Mouse (Mus musculus) layer of hippocampus, postnatal 14 days (tissue): ENCODE data around the gene Catspere2. TPM values are rescaled to one million over a fixed set of nuclear protein-coding genes. Genes with fewer than 3 reads are reported as not detected.
A peak's percentile ranks its signal among the peaks of the same experiment; 100 is the strongest.
"Not testable (repeated sequence)": the region's sequence is repeated elsewhere in the genome, so short reads cannot be mapped to it uniquely, and the experiment has no call there.

Source experiments
- DNase-seq, 2 experiments: peaks; one replicate each; pipeline ENCODE4 v3.0.0; 2021 to 2022; ENCODE audit warnings: low spot score in 2 of 2, mixed read lengths in 1 of 2
- long read RNA-seq, 2 experiments: library from polyadenylated mRNA; stranded (forward); transcript quantifications; one replicate each; pipeline ENCODE4 v2.0.0; 2021
- total RNA-seq, 2 experiments: library from RNA; stranded (reverse); gene quantifications; 2 replicates each; pipeline ENCODE4 v1.2.3; 2021

The Catspere2 gene
- total RNA-seq, result 1 to 10 TPM; 2.2 to 3.0 TPM
- long read RNA-seq, experiment 1, partial matches to known transcripts, result 0 of 3 reads
- long read RNA-seq, experiment 1, other reads (novel, unspliced or antisense), result 3 of 3 reads
- long read RNA-seq, experiment 2, partial matches to known transcripts, result 0 of 5 reads
- long read RNA-seq, experiment 2, other reads (novel, unspliced or antisense), result 5 of 5 reads

GRCm38 (mm10) chr1:177983024-177983450 lies at the start of gene Catspere2:
Gene Catspere2, plus strand, starts transcription at chr1:177983423.
- DNase-seq, result peak; percentile 97 to 98

- DNase-seq, result not testable (repeated sequence)
These were observed 42.7 kb upstream of the Catspere2 start for GRCm38 (mm10) chr1:177940422-177940977.

GRCm38 (mm10) chr1:177981276-177981675 lies 1.9 kb upstream of the Catspere2 start:
- no peak for DNase-seq

DNA sequence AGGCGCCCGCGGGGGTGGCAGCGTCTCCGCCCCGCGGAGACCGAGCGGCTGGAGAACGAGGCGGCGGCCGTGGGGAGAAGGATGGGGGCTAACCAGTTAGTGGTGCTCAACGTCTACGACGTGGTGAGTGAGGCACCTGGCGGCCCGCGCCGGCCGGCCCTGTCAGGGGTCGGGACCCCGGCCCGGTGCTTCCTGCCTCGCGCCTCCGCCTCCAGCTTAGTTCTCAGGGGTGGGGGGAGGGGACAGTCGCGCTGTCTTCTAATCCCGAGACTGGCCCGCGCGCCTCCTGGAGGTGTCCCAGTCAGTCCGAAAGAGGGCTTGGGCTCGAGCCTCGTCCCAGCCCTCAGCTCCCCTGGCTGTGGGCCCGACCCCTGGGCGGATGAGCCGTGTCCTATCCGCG lies 359 bp downstream of the Catspere2 start:
- DNase-seq, result not testable (repeated sequence)

- no peak for DNase-seq
These were observed 983 bp downstream of the Catspere2 start for GRCm38 (mm10) chr1:177984206-177984605.

DNA sequence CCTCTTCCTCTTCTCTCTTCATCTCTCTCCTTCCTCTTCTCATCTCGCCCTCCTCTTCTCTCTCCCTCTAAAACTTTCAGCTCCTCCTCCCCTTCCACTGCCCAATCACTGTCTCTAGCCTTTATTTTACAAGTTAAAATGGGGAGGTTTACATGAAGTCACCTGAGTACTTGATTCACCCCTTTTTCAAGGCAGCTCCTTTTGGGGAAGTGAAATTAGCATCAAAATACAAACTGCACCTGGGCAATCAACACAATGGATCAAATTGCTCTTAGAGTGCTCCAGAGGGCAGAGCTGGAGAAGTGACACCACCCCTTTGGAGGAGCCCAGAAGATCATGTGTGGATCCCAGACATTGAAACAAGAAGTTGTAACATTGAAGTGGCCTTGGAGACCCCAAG lies 4.3 kb downstream of the Catspere2 start:
- DNase-seq, result not testable (repeated sequence)

- not testable (repeated sequence) for DNase-seq
These were observed 89.6 kb downstream of the Catspere2 start for GRCm38 (mm10) chr1:178072798-178073197.

GRCm38 (mm10) chr1:178097865-178098264 lies 114.6 kb downstream of the Catspere2 start:
- DNase-seq, result not testable (repeated sequence)

DNA sequence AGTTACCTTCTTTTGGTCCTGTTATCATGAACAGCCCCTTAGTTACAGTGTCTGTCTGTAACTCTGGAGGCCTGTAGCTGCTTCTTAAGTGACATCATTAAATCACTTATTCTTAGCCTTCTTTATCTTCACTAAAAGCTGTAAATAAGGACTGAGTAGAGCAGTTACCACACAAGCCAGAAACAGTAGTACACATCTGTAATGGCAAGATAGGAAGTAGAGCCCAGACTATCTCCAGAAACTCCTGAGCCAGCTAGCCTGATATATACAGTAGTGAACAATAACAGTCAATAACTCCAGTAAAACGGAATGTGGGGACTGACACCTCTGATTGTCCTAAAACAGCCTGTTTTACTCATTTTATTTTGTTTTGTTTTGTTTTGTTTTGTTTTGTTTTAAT lies 125.3 kb downstream of the Catspere2 start:
- not testable (repeated sequence) for DNase-seq

GRCm38 (mm10) chr1:178122236-178122635 lies 139.0 kb downstream of the Catspere2 start:
- DNase-seq, result not testable (repeated sequence)

- DNase-seq, result no peak
These were observed 151.1 kb downstream of the Catspere2 start for GRCm38 (mm10) chr1:178134288-178134687.

DNA sequence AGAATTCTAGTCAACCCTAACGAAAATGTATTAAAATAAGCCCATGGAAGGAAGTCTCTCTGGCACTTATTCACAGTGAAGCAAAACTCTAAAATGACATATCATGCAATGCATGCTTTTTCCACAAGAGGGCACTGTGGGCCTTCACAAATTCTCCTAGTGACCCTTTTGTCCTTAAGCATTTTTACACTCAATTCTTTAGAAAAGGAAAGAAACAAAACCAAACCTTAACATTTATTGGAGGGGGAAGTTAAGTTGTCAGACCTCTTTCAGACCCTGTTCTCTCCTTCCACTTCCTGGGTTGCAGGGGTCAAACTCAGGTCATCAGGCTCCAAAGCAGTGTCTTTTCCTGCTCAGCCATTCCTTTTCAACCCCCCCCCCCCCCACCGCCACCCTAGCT lies 163.3 kb downstream of the Catspere2 start:
- DNase-seq, result peak; percentile 31 to 65

- not testable (repeated sequence) for DNase-seq
These were observed 163.7 kb downstream of the Catspere2 start for GRCm38 (mm10) chr1:178146915-178147314.

- DNase-seq, result no peak
These were observed 199.0 kb downstream of the Catspere2 start for GRCm38 (mm10) chr1:178182251-178182650.

- DNase-seq, result no peak
These were observed 202.4 kb downstream of the Catspere2 start for GRCm38 (mm10) chr1:178185591-178185990.

DNA sequence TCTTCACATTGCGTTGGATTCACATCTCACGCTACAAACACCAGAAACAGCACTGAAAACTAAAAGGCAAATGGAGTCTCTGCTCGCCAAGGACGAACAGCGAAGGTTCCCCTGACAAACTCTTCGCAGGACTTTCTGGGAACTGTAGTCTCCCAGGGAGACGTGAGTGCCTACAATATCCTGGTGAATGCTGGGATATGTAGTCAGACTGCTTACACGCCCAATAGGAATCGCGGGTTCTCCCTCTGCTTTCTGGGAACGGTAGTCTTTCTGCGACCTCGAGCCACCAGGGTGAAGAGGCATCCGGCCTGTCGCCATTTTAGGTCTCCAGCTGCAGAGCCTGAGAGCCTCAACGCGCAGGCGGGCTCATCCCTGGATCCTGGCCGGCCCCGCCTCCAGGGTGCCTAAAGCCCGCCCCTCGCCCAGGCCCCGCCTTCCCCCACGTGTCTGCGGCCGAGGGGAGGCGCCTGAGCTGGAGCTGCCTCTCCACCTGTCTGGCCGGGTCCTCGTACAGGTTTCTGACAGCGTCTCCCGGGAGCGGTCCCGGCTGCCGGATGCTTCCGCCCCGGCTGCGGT lies 204.1 kb downstream of the Catspere2 start, which contains the start of gene Desi2:
Desi2 (plus strand) TSS at position 202 of the 576 bp plus-strand sequence.
- DNase-seq, result peak; percentile 94 to 98

GRCm38 (mm10) chr1:178187810-178188209 lies 204.6 kb downstream of the Catspere2 start:
- DNase-seq, result not testable (repeated sequence)

GRCm38 (mm10) chr1:178188386-178188785 lies 205.2 kb downstream of the Catspere2 start:
- DNase-seq, result no peak

- no peak for DNase-seq
These were observed 222.6 kb downstream of the Catspere2 start for GRCm38 (mm10) chr1:178205701-178206325.

GRCm38 (mm10) chr1:178207856-178208255 lies 224.6 kb downstream of the Catspere2 start:
- not testable (repeated sequence) for DNase-seq

DNA sequence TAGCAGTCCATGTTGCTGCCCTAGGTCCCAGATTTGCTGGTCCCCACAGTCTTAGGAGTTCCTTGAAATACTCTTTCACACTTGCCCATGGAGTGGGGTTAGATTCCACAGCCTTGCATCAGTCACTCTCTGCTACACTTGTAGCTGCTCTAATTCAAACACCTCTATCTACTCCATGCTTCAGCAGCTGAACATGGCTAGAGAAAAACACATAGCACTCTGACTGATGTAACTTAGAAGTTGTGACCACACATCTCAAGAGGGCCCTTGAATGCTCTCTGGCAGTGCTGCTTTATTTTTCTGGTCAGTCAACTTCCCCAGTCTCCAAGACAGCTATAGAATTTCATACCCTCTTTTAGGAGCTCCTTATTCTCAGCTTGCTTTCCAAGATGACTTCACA lies 226.7 kb downstream of the Catspere2 start:
- DNase-seq, result no peak

DNA sequence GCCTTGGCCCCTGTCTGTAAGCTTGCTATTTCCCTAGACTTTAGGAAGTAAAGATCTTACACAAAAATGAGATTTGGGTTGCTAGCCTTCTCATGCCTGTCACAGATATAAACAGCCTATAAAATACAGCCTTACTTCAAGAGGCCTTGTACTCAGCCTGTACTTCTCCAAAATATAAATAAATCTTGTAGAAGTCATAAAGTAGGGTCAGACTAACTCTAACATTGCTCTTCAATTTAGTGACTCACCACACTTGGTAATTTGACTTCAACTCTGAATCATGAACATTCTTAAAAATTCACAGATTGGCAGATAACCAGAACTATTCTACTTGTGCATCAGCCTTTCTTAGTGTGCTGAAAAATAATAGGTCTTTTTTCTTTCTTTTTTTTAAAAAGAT lies 233.9 kb downstream of the Catspere2 start:
- DNase-seq, result no peak
